Mouse (Mus musculus) CH12.LX (cell line): ENCODE data around the gene Gpr158. TPM values are rescaled to one million over a fixed set of nuclear protein-coding genes. Genes with fewer than 3 reads are reported as not detected.

Experiments
- DNase-seq: peaks from one replicate; pipeline ENCODE4 v3.0.0-alpha.2; 2013; ENCODE audit errors: extremely low read depth
- H3K27ac ChIP-seq: 2 replicates; pipeline ENCODE4 v1.5.1; 2012; ENCODE audit warnings: low read depth, mild to moderate bottlenecking, control low read depth, moderate library complexity; ENCODE audit not compliant: insufficient read depth
- H3K27me3 ChIP-seq: replicated peaks from 2 replicates; pipeline ENCODE3; 2012; ENCODE audit warnings: inconsistent platforms
- H3K36me3 ChIP-seq, 2 experiments: replicated peaks in 1 of 2; 2 replicates each; pipeline versions ENCODE3 to v1.6.1; 2012; ENCODE audit warnings: inconsistent platforms in 1 of 2, low read length in 1 of 2, mild to moderate bottlenecking in 1 of 2, mixed read lengths in 1 of 2, moderate library complexity in 1 of 2; ENCODE audit not compliant: control insufficient read depth in 1 of 2, insufficient read depth in 1 of 2
- H3K4me1 ChIP-seq, 2 experiments: 2 replicates each; pipeline ENCODE4 v1.6.1; 2012; ENCODE audit warnings: inconsistent platforms in 1 of 2, moderate library complexity in 1 of 2; ENCODE audit not compliant: insufficient read depth in 2 of 2, control insufficient read depth in 1 of 2
- H3K4me2 ChIP-seq: 2 replicates; pipeline ENCODE4 v1.6.1; 2012; ENCODE audit warnings: low read depth, mild to moderate bottlenecking, control low read depth; ENCODE audit not compliant: poor library complexity, insufficient read depth, severe bottlenecking
- H3K4me3 ChIP-seq, 3 experiments: fragments of 150-350 bp in 1 of 3; sonication (generic) in 1 of 3; replicated peaks in 1 of 3; 2 replicates each; pipeline versions ENCODE3 to v1.5.1; 2011 to 2012; ENCODE audit warnings: low read depth in 2 of 3, low read length in 2 of 3, mild to moderate bottlenecking in 2 of 3, moderate library complexity in 2 of 3, control low read depth in 1 of 3, improper control_type of control experiment in 1 of 3, inconsistent platforms in 1 of 3, mixed read lengths in 1 of 3; ENCODE audit not compliant: poor library complexity in 1 of 3
- H3K79me2 ChIP-seq: replicated peaks from 2 replicates; pipeline ENCODE4 v1.6.1; 2012; ENCODE audit warnings: mild to moderate bottlenecking, moderate library complexity; ENCODE audit not compliant: control insufficient read depth, poor library complexity, insufficient read depth, severe bottlenecking; ENCODE audit errors: extremely low read depth
- H3K9ac ChIP-seq: 2 replicates; pipeline ENCODE4 v1.6.1; 2012; ENCODE audit warnings: low read depth, mild to moderate bottlenecking, control low read depth, moderate library complexity; ENCODE audit not compliant: insufficient read depth
- H3K9me3 ChIP-seq: replicated peaks from 2 replicates; pipeline ENCODE3; 2012; ENCODE audit warnings: low read length, inconsistent platforms, mixed read lengths
- BHLHE40 ChIP-seq: IDR thresholded peaks from 2 replicates; pipeline ENCODE4 v1.6.1; 2011; ENCODE audit warnings: mild to moderate bottlenecking, low read depth, low read length, improper control_type of control experiment
- CHD1 ChIP-seq: IDR thresholded peaks from 2 replicates; pipeline ENCODE4 v1.6.1; 2012; ENCODE audit warnings: low read depth, low read length, improper control_type of control experiment, inconsistent platforms
- CHD2 ChIP-seq: IDR thresholded peaks from 2 replicates; pipeline ENCODE4 v1.6.1; 2011; ENCODE audit warnings: low read length, improper control_type of control experiment
- EP300 ChIP-seq: IDR thresholded peaks from 2 replicates; pipeline ENCODE4 v1.6.1; 2011; ENCODE audit warnings: low read length, improper control_type of control experiment
- IRF4 ChIP-seq: IDR thresholded peaks from 2 replicates; pipeline ENCODE4 v1.6.1; 2014; ENCODE audit warnings: low read depth, mild to moderate bottlenecking, inconsistent platforms, low read length, improper control_type of control experiment
- JUN ChIP-seq: IDR thresholded peaks from 2 replicates; pipeline ENCODE4 v1.6.1; 2011; ENCODE audit warnings: low read depth, mild to moderate bottlenecking, low read length, improper control_type of control experiment, moderate library complexity; ENCODE audit not compliant: insufficient read depth
- MAFK ChIP-seq: IDR thresholded peaks from 2 replicates; pipeline ENCODE4 v1.6.1; 2011; ENCODE audit warnings: low read length, improper control_type of control experiment; ENCODE audit not compliant: insufficient replicate concordance
- MXI1 ChIP-seq: IDR thresholded peaks from 2 replicates; pipeline ENCODE4 v1.6.1; 2011; ENCODE audit warnings: mild to moderate bottlenecking, low read depth, low read length, improper control_type of control experiment
- MYC ChIP-seq: IDR thresholded peaks from 2 replicates; pipeline ENCODE4 v1.6.1; 2011; ENCODE audit warnings: low read depth, mild to moderate bottlenecking, improper control_type of control experiment, low read length
- NELFE ChIP-seq: IDR thresholded peaks from 2 replicates; pipeline ENCODE4 v1.6.1; 2011; ENCODE audit warnings: low read depth, low read length, improper control_type of control experiment
- NRF1 ChIP-seq: IDR thresholded peaks from 2 replicates; pipeline ENCODE4 v1.6.1; 2014; ENCODE audit warnings: low read depth, mild to moderate bottlenecking, inconsistent platforms, low read length, improper control_type of control experiment, moderate library complexity
- POLR2A ChIP-seq: IDR thresholded peaks from 2 replicates; pipeline ENCODE4 v1.6.1; 2011; ENCODE audit warnings: low read depth, mild to moderate bottlenecking, improper control_type of control experiment, low read length
- POLR2AphosphoS2 ChIP-seq: IDR thresholded peaks from 2 replicates; pipeline ENCODE4 v1.6.1; 2011; ENCODE audit warnings: low read depth, low read length, improper control_type of control experiment
- RAD21 ChIP-seq: IDR thresholded peaks from 2 replicates; pipeline ENCODE4 v1.6.1; 2011; ENCODE audit warnings: low read depth, mild to moderate bottlenecking, low read length, improper control_type of control experiment, moderate library complexity
- SIN3A ChIP-seq: IDR thresholded peaks from 2 replicates; pipeline ENCODE4 v1.6.1; 2012; ENCODE audit warnings: low read length, improper control_type of control experiment, inconsistent platforms
- SMC3 ChIP-seq: IDR thresholded peaks from 2 replicates; pipeline ENCODE4 v1.6.1; 2011; ENCODE audit warnings: low read depth, low read length, improper control_type of control experiment
- USF2 ChIP-seq: conservative IDR thresholded peaks from 2 replicates; pipeline ENCODE4 v1.6.1; 2011; ENCODE audit warnings: low read depth, low read length, improper control_type of control experiment
- ZC3H11A ChIP-seq: IDR thresholded peaks from 2 replicates; pipeline ENCODE4 v1.6.1; 2012; ENCODE audit warnings: low read depth, mild to moderate bottlenecking, inconsistent platforms, low read length, improper control_type of control experiment
- ZKSCAN1 ChIP-seq: IDR thresholded peaks from 2 replicates; pipeline ENCODE4 v1.6.1; 2012; ENCODE audit warnings: low read depth, inconsistent platforms, low read length, improper control_type of control experiment, borderline replicate concordance
- ZMIZ1 ChIP-seq: IDR thresholded peaks from 2 replicates; pipeline ENCODE4 v1.6.1; 2012; ENCODE audit warnings: low read depth, mild to moderate bottlenecking, inconsistent platforms, low read length, improper control_type of control experiment
- ZNF384 ChIP-seq: IDR thresholded peaks from 2 replicates; pipeline ENCODE4 v1.6.1; 2012; ENCODE audit warnings: low read depth, low read length, improper control_type of control experiment, inconsistent platforms
- dilution Hi-C: fragments of 300-500 bp; cut with MboI; formaldehyde crosslinking; loops from 2 replicates; pipeline ENCODE4 v1.14.3; 2020; ENCODE audit warnings: low sequenced_read_pairs; ENCODE audit not compliant: extremely low pct_unique_long_range_greater_than_20kb, extremely low pct_ligation_motif_present
- in situ Hi-C: fragments of 300-500 bp; cut with MboI; formaldehyde crosslinking; loops from 3 replicates; pipeline ENCODE4 v1.14.3; 2019; ENCODE audit warnings: low sequenced_read_pairs, low pct_ligation_motif_present, low pct_unique_long_range_greater_than_20kb, mixed read lengths
- polyA plus RNA-seq: library from polyadenylated mRNA; unstranded; fragments of >175 nt; gene quantifications from 2 replicates; pipeline ENCODE4 v1.2.1, GENCODE M21; 2012; ENCODE audit warnings: low read depth; ENCODE audit not compliant: insufficient read length
- total RNA-seq, 2 experiments: library from RNA; depleted of rRNA; stranded (reverse); fragments of 300-350 nt in 1 of 2; fragments of >200 nt in 1 of 2; gene quantifications; 2 replicates each; pipeline ENCODE4 v1.2.3; 2012 to 2014

The Gpr158 gene
- total and polyA plus RNA-seq, 3 experiments: not detected

DNA sequence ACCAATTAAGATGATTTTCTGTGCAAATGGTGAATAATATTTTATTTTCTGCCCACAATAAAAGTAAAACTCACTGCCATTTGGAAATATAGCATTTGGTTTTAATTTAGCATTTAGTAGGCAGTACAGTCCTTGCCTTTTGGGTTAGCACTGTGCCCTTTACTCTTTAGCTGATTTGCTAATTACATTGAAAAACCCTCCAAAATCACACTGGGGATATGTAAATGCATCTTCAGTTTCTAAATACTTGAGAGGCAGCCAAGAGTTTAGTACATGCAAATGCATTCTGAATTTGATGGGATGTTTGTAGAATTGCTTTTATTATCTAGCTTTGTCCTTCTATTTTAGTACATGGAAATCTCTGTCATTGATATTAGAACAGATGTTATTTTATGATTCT is 163.4 kb downstream of the Gpr158 start:
- no peak overlapping the region for H3K27ac ChIP-seq
- dilution Hi-C loops: no loop called here
- no peak for DNase-seq
- no peak overlapping the region for H3K9ac ChIP-seq
- H3K9me3 ChIP-seq: no peaks in the 10 kb centered on the region
- H3K79me2 ChIP-seq: no peaks in the 10 kb centered on the region
- no peak for TF ChIP-seq ZC3H11A
- no peak for TF ChIP-seq MYC
- no peak for TF ChIP-seq ZMIZ1
- TF ChIP-seq USF2: no peak
- no peak for TF ChIP-seq ZNF384
- no peak for TF ChIP-seq BHLHE40
- TF ChIP-seq NELFE: no peak
- no peak for TF ChIP-seq IRF4
- no peak for TF ChIP-seq CHD1
- no peak for TF ChIP-seq RAD21
- no peak for TF ChIP-seq SMC3
- TF ChIP-seq ZKSCAN1: no peak
- no peak for TF ChIP-seq POLR2A
- H3K4me1 ChIP-seq: no peaks in the 10 kb centered on the region
- H3K36me3 ChIP-seq: no peaks in the 10 kb centered on the region
- no peak overlapping the region for H3K4me2 ChIP-seq
- H3K27me3 ChIP-seq: no peaks in the 10 kb centered on the region
- no peak overlapping the region for H3K4me3 ChIP-seq
- in situ Hi-C loops: no loop called here

DNA sequence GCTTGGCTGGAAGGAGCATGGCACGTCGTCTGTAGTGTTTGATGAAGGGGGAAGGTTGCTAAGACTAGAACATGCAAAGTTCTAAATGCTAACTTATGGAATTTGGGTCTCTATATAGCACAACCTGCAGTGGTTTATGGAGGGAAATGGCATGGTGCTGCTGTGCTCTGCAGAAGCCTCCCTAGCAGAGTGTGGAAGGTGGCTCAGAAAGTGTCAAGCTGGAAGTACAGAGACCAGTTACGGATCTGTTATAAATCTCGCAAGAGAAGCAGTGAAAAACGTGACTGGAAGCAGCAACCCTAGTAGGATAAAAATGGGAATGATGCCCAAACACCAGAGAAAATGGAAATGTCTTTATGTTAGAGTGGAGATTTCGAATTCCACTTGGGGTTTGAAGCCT is 251.8 kb downstream of the Gpr158 start:
- dilution Hi-C loops: no loop called here
- DNase-seq: no peak

DNA sequence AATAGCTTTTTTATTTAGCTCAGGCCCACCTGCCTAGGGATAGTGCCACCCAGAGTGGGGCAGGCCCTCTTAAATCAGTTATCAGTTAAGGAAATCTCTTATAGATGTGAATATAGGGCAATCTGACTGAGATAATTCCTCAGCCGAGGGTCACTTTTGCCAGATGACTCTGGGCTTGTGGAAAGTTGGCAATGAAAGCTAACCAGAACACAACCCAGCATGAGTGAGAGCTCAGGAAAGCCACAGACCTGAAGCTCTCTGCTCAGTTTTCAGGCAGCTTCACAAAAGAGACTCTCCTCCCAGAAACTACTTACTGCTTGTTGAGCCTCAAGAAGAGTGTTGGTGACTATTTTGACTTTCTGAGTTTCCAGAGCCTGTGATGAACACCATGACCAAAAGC is 264.8 kb downstream of the Gpr158 start:
- no peak overlapping the region for H3K4me2 ChIP-seq
- no peaks in the 10 kb centered on the region for H3K36me3 ChIP-seq
- TF ChIP-seq POLR2AphosphoS2 (no peak), JUN (no peak), MAFK (no peak)
- no peak for DNase-seq
- no peak overlapping the region for H3K27ac ChIP-seq
- H3K27me3 ChIP-seq: no peaks in the 10 kb centered on the region
- H3K9ac ChIP-seq: no peak overlapping the region
- dilution Hi-C loops (no loop called here), in situ Hi-C loops (no loop called here)
- no peak overlapping the region for H3K4me3 ChIP-seq
- H3K79me2 ChIP-seq: no peaks in the 10 kb centered on the region
- no peaks in the 10 kb centered on the region for H3K4me1 ChIP-seq
- H3K9me3 ChIP-seq: no peaks in the 10 kb centered on the region

More for the DNA sequence above, 251.8 kb downstream of the Gpr158 start:
- TF ChIP-seq MXI1: no peak
- no peak for TF ChIP-seq SIN3A
- no peak for TF ChIP-seq JUN
- TF ChIP-seq NRF1: no peak
- no peak for TF ChIP-seq EP300
- no peak for TF ChIP-seq CHD1
- TF ChIP-seq CHD2: no peak
- TF ChIP-seq, all 38 proteins: peak for 0
- no peak overlapping the region for H3K27ac ChIP-seq
- in situ Hi-C loops: no loop called here
- H3K79me2 ChIP-seq: no peaks in the 10 kb centered on the region
- H3K4me1 ChIP-seq: no peaks in the 10 kb centered on the region
- no peaks in the 10 kb centered on the region for H3K9me3 ChIP-seq
- no peaks in the 10 kb centered on the region for H3K36me3 ChIP-seq
- no peak overlapping the region for H3K9ac ChIP-seq
- H3K27me3 ChIP-seq: no peaks in the 10 kb centered on the region
- no peak overlapping the region for H3K4me3 ChIP-seq
- no peak overlapping the region for H3K4me2 ChIP-seq
